Mouse (Mus musculus): ENCODE measurements around the gene Gpr3. TPM values are rescaled to one million over a fixed set of nuclear protein-coding genes. Genes with fewer than 3 reads are reported as not detected.

The Gpr3 gene
- 0.51 and 0.72 TPM in 2 replicates for polyA plus RNA-seq (2016; fragmentation: Nextera tagmentation; extraction: Ambion mirVana)

DNA sequence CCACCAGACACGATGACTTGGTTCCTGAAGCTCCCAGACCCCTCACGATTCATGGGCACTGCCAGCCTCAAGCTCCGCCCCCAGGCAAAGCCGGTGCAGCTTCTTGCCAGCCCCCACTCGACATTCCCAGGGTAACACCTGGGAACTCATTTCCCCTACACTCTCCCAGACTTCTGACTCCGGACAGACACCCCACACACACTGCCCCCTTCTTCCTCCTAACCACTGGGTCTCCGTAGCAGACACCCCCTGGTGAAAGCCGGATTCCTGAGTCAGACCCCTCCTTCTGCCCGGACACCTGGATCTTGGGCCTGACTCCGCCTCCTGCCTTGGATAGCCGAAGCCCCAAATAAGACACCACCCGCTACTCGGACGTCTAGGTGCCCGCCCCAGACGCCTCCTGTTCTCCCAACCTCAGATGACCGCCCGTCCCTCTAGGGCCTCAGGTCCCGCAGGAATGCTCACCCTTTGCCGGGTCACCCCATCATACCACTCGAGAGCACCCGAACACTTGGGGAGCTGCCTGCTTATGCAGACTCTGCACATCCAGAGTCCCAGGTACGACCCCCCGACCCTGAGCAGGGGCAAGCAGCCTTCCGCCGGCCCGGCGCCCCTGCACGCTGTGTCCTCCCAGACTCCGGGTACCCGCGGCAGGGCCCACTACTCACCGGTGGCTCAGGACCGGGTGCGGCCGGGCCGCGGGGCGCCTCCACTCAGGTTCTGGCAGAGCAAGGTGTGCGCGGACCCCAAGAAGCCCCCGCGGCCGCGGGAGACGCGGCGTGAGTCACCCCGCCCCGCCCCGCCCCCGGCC lies at the start of gene Gpr3, which contains the start of gene Cd164l2:
Gene Gpr3 (minus strand): TSS at position 786 of the 811 bp plus-strand sequence.
Gene Cd164l2 (plus strand): TSS at position 381 of the 811 bp plus-strand sequence.
- Histone ChIP-seq H3K9me3 (replicated peaks) (no peaks in the 10 kb centered on the region), H3K36me3 (no peaks in the 10 kb centered on the region), H3K4me3 (peak within 1 kb of the TSS; percentile 81), H3K27me3 (ENCODE audit: low read depth, poor library complexity, severe bottlenecking) (peaks cover 68% of the 10 kb centered on the region), H3K27ac (peak within 1 kb of the TSS; percentile 74), H3K4me1 (peaks cover 31% of the 10 kb centered on the region)
- DNase-seq (ENCODE audit: low spot score), result no peak
- 2% methylated on average over 52 of the region's 52 CpGs for WGBS

DNA sequence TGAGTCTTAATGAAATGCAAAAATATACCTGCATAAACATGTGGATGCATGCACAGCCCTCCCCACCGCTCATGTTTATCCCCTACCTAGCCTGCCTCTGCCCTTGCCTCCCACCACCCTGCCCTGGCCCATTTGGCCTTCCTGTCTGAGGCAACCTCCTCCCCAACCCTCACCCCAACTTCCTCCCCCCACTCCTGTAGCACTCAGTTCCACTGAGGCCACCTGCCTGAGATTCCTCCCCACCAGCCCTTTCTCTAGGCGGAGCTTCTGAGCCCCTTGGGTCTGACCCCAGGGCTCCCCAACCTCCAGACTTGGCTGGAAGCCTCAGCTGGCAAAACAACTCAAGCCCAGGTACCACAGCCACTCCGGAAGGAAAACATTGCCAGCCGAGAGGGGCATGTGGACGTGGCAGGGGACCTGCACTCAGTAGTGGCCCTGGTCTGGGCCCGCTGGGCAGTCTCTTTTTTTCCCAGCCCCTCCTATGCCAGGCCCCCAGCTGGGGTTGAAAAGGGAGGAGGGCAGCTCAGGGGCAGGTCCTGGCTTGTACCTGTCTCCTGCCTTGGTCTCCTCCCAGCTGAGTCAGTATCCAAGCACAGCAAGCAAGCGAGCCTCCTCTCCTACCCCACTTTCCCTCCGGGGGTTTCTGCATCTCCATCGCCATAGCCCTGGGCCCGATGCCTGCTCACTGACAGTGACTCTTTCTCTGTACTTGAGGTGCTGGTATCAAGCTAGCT lies 49.5 kb upstream of the Gpr3 start:
- Histone ChIP-seq H3K27ac (peak overlapping the region; percentile 21; the same call in 1 of the 2 replicates), H3K9me3 (replicated peaks) (no peaks in the 10 kb centered on the region), H3K36me3 (peaks cover 40% of the 10 kb centered on the region), H3K4me1 (peaks cover 26% of the 10 kb centered on the region), H3K27me3 (ENCODE audit: low read depth, poor library complexity, severe bottlenecking) (peaks cover 23% of the 10 kb centered on the region), H3K4me3 (no peak overlapping the region)
- WGBS, result 47% methylated on average over 10 of the region's 10 CpGs
- no peak for DNase-seq (ENCODE audit: low spot score)

- no peak overlapping the region for H3K4me3 ChIP-seq
- no peaks in the 10 kb centered on the region for H3K9me3 ChIP-seq (replicated peaks)
- DNase-seq (ENCODE audit: low spot score), result no peak
- H3K4me1 ChIP-seq, result peaks cover 27% of the 10 kb centered on the region
- H3K27ac ChIP-seq, result peak overlapping the region; percentile 42; the same call in 1 of the 2 replicates
- 72% methylated on average over 12 of the region's 12 CpGs for WGBS
- peaks cover 2% of the 10 kb centered on the region for H3K36me3 ChIP-seq
- H3K27me3 ChIP-seq (ENCODE audit: low read depth, poor library complexity, severe bottlenecking), result peaks cover 62% of the 10 kb centered on the region
Observed at GRCm38 (mm10) chr4:133257798-133258408, 45.6 kb upstream of the Gpr3 start.

GRCm38 (mm10) chr4:133257230-133257629 lies 44.9 kb upstream of the Gpr3 start:
- Histone ChIP-seq H3K4me1 (peaks cover 22% of the 10 kb centered on the region), H3K27me3 (ENCODE audit: low read depth, poor library complexity, severe bottlenecking) (peaks cover 69% of the 10 kb centered on the region), H3K4me3 (peak overlapping the region; percentile 24; the same call in 1 of the 2 replicates), H3K36me3 (no peaks in the 10 kb centered on the region), H3K9me3 (replicated peaks) (no peaks in the 10 kb centered on the region), H3K27ac (peak overlapping the region; percentile 42; the same call in 1 of the 2 replicates)
- WGBS, result 29% methylated on average over 12 of the region's 12 CpGs
- no peak for DNase-seq (ENCODE audit: low spot score)

DNA sequence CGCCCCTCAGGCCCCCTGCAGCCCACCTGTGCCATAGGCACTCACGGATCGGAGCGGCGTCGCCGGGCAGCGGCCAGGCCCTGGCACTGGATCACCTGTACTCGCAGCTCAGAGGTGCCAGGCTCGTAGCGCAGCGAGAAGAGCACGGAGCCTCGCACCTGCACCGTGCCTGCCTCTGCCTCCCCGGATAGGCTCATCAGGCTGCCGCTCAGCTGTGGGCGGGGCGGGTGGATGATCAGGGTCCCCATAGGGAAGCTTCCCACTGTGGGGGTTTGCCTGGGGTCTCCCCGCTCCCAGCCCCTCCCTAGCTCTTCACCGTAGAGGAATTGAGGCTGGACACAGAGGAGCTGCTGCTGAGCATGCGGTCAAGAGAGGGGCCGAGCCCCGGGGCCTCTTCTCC lies 44.5 kb upstream of the Gpr3 start:
- H3K36me3 ChIP-seq, result no peaks in the 10 kb centered on the region
- H3K9me3 ChIP-seq (replicated peaks), result no peaks in the 10 kb centered on the region
- H3K4me3 ChIP-seq, result peak overlapping the region; percentile 24; the same call in 1 of the 2 replicates
- peaks cover 73% of the 10 kb centered on the region for H3K27me3 ChIP-seq (ENCODE audit: low read depth, poor library complexity, severe bottlenecking)
- 12% methylated on average over 24 of the region's 24 CpGs for WGBS
- no peak for DNase-seq (ENCODE audit: low spot score)
- peaks cover 18% of the 10 kb centered on the region for H3K4me1 ChIP-seq
- 0 out of 2 replicates have a peak overlapping the region, but pooled peaks have one; percentile 42 for H3K27ac ChIP-seq

GRCm38 (mm10) chr4:133255392-133255791 lies 43.1 kb upstream of the Gpr3 start:
- WGBS, result 65% methylated on average over 6 of the region's 6 CpGs
- H3K4me1 ChIP-seq, result peaks cover 28% of the 10 kb centered on the region
- DNase-seq (ENCODE audit: low spot score), result no peak
- peaks cover 87% of the 10 kb centered on the region for H3K27me3 ChIP-seq (ENCODE audit: low read depth, poor library complexity, severe bottlenecking)
- no peak overlapping the region for H3K27ac ChIP-seq
- no peaks in the 10 kb centered on the region for H3K9me3 ChIP-seq (replicated peaks)
- no peaks in the 10 kb centered on the region for H3K36me3 ChIP-seq
- no peak overlapping the region for H3K4me3 ChIP-seq

DNA sequence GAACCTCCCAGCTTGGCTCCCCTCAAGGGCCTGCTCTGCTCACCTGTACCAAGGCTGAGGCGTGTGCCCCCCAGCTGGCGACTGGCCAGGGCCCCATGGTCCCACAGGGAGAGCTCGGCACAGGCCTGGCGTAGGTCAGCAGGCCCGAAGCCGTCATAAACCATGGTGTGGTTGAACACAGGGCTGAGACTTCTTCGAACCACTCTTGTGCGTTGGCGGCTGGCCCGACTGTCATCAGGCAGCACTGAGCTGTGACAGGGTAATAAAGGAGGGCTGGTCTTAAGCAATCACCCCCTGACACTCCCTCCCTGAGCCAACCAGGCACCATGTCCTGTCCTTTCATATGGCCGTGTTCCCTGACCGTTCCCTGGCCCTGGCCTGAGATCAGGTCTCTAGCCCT lies 41.1 kb upstream of the Gpr3 start:
- Histone ChIP-seq H3K4me1 (peaks cover 35% of the 10 kb centered on the region), H3K9me3 (replicated peaks) (no peaks in the 10 kb centered on the region), H3K27ac (no peak overlapping the region), H3K4me3 (no peak overlapping the region), H3K27me3 (ENCODE audit: low read depth, poor library complexity, severe bottlenecking) (peaks cover 98% of the 10 kb centered on the region), H3K36me3 (no peaks in the 10 kb centered on the region)
- no peak for DNase-seq (ENCODE audit: low spot score)
- 59% methylated on average over 12 of the region's 12 CpGs for WGBS

GRCm38 (mm10) chr4:133252089-133252488 lies 39.8 kb upstream of the Gpr3 start:
- no peak overlapping the region; the same call in 1 of the 2 replicates for H3K4me3 ChIP-seq
- no peaks in the 10 kb centered on the region for H3K36me3 ChIP-seq
- WGBS, result 44% methylated on average over 4 of the region's 4 CpGs
- H3K27me3 ChIP-seq (ENCODE audit: low read depth, poor library complexity, severe bottlenecking), result peaks cover 100% of the 10 kb centered on the region
- H3K27ac ChIP-seq, result no peak overlapping the region
- DNase-seq (ENCODE audit: low spot score), result no peak
- H3K4me1 ChIP-seq, result peaks cover 31% of the 10 kb centered on the region
- H3K9me3 ChIP-seq (replicated peaks), result no peaks in the 10 kb centered on the region

DNA sequence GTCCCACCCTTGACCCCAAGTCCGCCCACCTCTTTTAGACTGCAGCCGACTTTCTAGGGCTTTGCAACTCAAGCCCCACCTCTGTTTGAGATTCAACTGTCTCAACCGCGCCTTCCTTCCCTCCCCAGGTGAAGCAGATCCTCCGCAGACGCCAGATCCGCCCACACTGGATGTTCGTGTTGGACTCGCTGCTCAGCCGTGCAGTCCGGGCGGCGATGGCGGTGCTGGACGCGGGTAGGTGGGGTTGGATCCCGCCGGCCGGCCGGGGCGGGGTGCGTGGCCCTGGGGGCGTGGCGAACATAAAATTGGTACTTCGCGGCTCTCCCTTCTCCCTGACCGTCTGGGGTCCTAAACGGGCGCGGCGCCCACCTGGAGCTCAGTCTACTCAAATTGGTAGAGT lies 38.9 kb upstream of the Gpr3 start:
- Histone ChIP-seq H3K4me3 (peak overlapping the region; percentile 57), H3K27me3 (ENCODE audit: low read depth, poor library complexity, severe bottlenecking) (peaks cover 100% of the 10 kb centered on the region), H3K9me3 (replicated peaks) (no peaks in the 10 kb centered on the region), H3K4me1 (peaks cover 31% of the 10 kb centered on the region), H3K36me3 (no peaks in the 10 kb centered on the region), H3K27ac (peak overlapping the region; percentile 61; the same call in 1 of the 2 replicates)
- DNase-seq (ENCODE audit: low spot score), result peak; percentile 61
- under 1% methylated on average over 31 of the region's 31 CpGs for WGBS

GRCm38 (mm10) chr4:133250609-133251008 lies 38.3 kb upstream of the Gpr3 start:
- Histone ChIP-seq H3K27ac (0 out of 2 replicates have a peak overlapping the region, but pooled peaks have one; percentile 59), H3K4me1 (peaks cover 31% of the 10 kb centered on the region), H3K4me3 (peak overlapping the region; percentile 57), H3K27me3 (ENCODE audit: low read depth, poor library complexity, severe bottlenecking) (peaks cover 100% of the 10 kb centered on the region), H3K9me3 (replicated peaks) (no peaks in the 10 kb centered on the region), H3K36me3 (no peaks in the 10 kb centered on the region)
- 3% methylated on average over 22 of the region's 22 CpGs for WGBS
- DNase-seq (ENCODE audit: low spot score), result peak; percentile 96

DNA sequence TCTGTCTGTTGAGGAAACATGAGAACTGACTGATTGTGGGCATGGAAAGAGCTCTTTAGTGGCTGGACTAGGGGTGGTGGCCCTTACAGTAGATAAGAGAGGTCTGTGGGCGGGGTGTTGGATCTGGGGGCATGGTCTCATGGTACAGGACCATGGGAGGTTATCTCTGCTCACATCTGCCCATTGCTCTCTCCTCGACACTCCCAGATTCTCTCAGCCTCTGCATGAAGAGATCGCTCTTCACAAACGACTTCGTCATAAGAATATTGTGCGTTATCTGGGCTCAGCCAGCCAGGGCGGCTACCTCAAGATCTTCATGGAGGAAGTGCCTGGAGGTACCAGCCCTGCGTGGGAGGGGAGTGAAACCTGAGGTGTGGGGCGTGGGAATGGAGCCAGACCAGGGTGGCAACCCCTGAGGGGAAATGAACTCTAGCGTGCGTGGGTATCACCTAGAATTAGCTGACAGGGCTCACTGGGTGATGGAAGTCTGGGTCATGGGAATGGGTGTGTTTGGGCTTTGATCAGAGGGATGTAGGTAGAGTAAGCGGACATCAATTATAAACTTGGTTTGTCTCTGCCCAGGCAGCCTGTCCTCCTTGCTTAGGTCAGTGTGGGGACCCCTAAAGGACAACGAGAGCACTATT lies 35.6 kb upstream of the Gpr3 start:
- Histone ChIP-seq H3K4me3 (no peak overlapping the region), H3K27me3 (ENCODE audit: low read depth, poor library complexity, severe bottlenecking) (peaks cover 99% of the 10 kb centered on the region), H3K27ac (no peak overlapping the region), H3K36me3 (no peaks in the 10 kb centered on the region), H3K4me1 (peaks cover 41% of the 10 kb centered on the region), H3K9me3 (replicated peaks) (no peaks in the 10 kb centered on the region)
- WGBS, result 81% methylated on average over 13 of the region's 13 CpGs
- DNase-seq (ENCODE audit: low spot score), result no peak

DNA sequence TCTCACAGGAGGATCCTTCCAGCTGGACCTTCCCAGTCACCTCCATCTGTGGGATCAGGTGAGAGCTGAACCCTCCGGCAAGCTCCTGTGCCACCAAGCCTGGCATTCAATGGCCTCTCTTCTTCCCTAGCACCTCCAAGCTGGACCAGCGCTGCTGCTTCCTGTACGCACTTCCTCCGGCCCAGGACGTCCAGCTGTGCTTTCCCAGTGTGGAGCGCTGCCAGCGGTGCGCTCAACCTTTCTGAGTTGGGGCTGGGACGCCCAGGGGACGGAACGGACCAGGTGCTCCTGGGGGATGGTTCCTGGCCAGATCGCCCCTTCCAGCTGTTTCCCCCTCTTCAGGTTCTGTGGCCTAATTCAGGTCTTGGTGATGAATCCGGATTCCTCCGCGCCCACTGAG lies 34.7 kb upstream of the Gpr3 start:
- H3K27ac ChIP-seq, result no peak overlapping the region; the same call in 1 of the 2 replicates
- H3K4me3 ChIP-seq, result no peak overlapping the region
- DNase-seq (ENCODE audit: low spot score), result no peak
- peaks cover 46% of the 10 kb centered on the region for H3K4me1 ChIP-seq
- WGBS, result 31% methylated on average over 15 of the region's 15 CpGs
- H3K27me3 ChIP-seq (ENCODE audit: low read depth, poor library complexity, severe bottlenecking), result peaks cover 99% of the 10 kb centered on the region
- no peaks in the 10 kb centered on the region for H3K9me3 ChIP-seq (replicated peaks)
- H3K36me3 ChIP-seq, result no peaks in the 10 kb centered on the region

Data from limb, embryonic 10.5 days (tissue).